In the genomic region with DNA sequence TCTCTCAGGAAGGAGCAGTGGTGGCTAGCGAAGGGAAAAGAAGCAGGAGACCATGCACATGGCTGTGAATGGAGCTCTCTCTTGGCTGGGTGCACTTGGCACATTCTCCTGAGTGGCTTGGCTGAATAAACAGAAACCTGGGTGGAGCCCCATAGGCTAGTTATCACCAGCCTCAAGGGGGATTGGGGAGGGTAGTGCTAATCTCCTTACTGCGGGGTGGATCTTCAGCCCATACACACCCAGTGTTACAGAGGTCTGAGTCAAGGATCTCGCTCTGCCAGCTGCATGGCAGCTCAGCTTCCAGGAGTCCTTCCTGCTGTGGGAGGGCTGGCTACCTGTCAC, we compare ENCODE assay signal across 1 mouse cellular context.
TF ChIP-seq lines count a peak whose summit lies in the region.

No protein-coding gene starts in this region.

TF ChIP-seq in MEL, 35 proteins besides CTCF, POLR2A, EP300 and RAD21 (continued from another document):
- peak; percentile 98 for TF ChIP-seq MYC (IDR thresholded peaks at IDR 0.05; ENCODE audit: low read depth, low read length)
- 0 out of 2 replicates have a peak, but pooled peaks have one; percentile 17 for TF ChIP-seq GABPA (IDR thresholded peaks at IDR 0.05; ENCODE audit: low read depth, low read length)
- TF ChIP-seq GATA1 (IDR thresholded peaks at IDR 0.05; ENCODE audit: low read depth, low read length) = peak; percentile 89
- TF ChIP-seq MAZ (IDR thresholded peaks at IDR 0.05; ENCODE audit: low read depth, low read length) = peak; percentile 97
- TF ChIP-seq CHD1 (IDR thresholded peaks at IDR 0.05; ENCODE audit: low read depth, low read length) = no peak
- TF ChIP-seq MAFK (IDR thresholded peaks at IDR 0.05; ENCODE audit: borderline replicate concordance, low read depth, low read length) = peak; percentile 61; the same call in 1 of the 2 replicates
- TF ChIP-seq CHD2 (IDR thresholded peaks at IDR 0.05; ENCODE audit: low read length) = peak; percentile 45; the same call in 1 of the 2 replicates
- no peak for TF ChIP-seq SMC3 (IDR thresholded peaks at IDR 0.05; ENCODE audit: low read depth, low read length)
- peak; percentile 75 for TF ChIP-seq RCOR1 (IDR thresholded peaks at IDR 0.05; ENCODE audit: low read depth, low read length)
- TF ChIP-seq MEF2A (IDR thresholded peaks at IDR 0.05; ENCODE audit: extremely low read depth, insufficient replicate concordance, low read depth, low read length, poor library complexity, severe bottlenecking) = no peak
- TF ChIP-seq BHLHE40 (IDR thresholded peaks at IDR 0.05; ENCODE audit: borderline replicate concordance, low read depth, low read length) = peak; percentile 83
- peak; percentile 96 for TF ChIP-seq SIN3A (IDR thresholded peaks at IDR 0.05; ENCODE audit: low read length)
- TF ChIP-seq MYB (IDR thresholded peaks at IDR 0.05; ENCODE audit: low read depth, low read length) = peak; percentile 74; the same call in 1 of the 2 replicates
- peak; percentile 91 for TF ChIP-seq MAX (IDR thresholded peaks at IDR 0.05; ENCODE audit: low read length)
- 0 out of 2 replicates have a peak, but pooled peaks have one; percentile 49 for TF ChIP-seq HCFC1 (IDR thresholded peaks at IDR 0.05; ENCODE audit: low read depth, low read length)
- TF ChIP-seq TAL1 (IDR thresholded peaks at IDR 0.05; ENCODE audit: low read length) = peak; percentile 88
- TF ChIP-seq UBTF (IDR thresholded peaks at IDR 0.05; ENCODE audit: borderline replicate concordance, insufficient read depth, low read depth, low read length) = no peak
- no peak for TF ChIP-seq USF2 (IDR thresholded peaks at IDR 0.05; ENCODE audit: borderline replicate concordance in 1 of 2, insufficient read depth in 1 of 2, low read depth in 1 of 2, low read length in 2 of 2)
- 0 out of 2 replicates have a peak, but pooled peaks have one; percentile 15 for TF ChIP-seq ELF1 (IDR thresholded peaks at IDR 0.05; ENCODE audit: low read depth, low read length)
- TF ChIP-seq NRF1 (IDR thresholded peaks at IDR 0.05; ENCODE audit: insufficient read depth, low read depth, low read length, poor library complexity, severe bottlenecking) = no peak
- peak; percentile 86 for TF ChIP-seq JUND (IDR thresholded peaks at IDR 0.05; ENCODE audit: low read depth, low read length)
- TF ChIP-seq ZMIZ1 (IDR thresholded peaks at IDR 0.05; ENCODE audit: low read depth, low read length) = peak; percentile 91
- TF ChIP-seq TCF12 (IDR thresholded peaks at IDR 0.05; ENCODE audit: low read depth, low read length) = peak; percentile 92
- peak; percentile 97 for TF ChIP-seq MXI1 (IDR thresholded peaks at IDR 0.05; ENCODE audit: low read depth, low read length)
